Mouse (Mus musculus) CH12.LX (cell line): ENCODE data around the gene Tnik. TPM values are rescaled to one million over a fixed set of nuclear protein-coding genes. Genes with fewer than 3 reads are reported as not detected.

Source experiments
- DNase-seq: peaks from one replicate; pipeline ENCODE4 v3.0.0-alpha.2; 2013; ENCODE audit errors: extremely low read depth
- H3K27ac ChIP-seq: 2 replicates; pipeline ENCODE4 v1.5.1; 2012; ENCODE audit warnings: low read depth, mild to moderate bottlenecking, control low read depth, moderate library complexity; ENCODE audit not compliant: insufficient read depth
- H3K27me3 ChIP-seq: replicated peaks from 2 replicates; pipeline ENCODE3; 2012; ENCODE audit warnings: inconsistent platforms
- H3K36me3 ChIP-seq, 2 experiments: replicated peaks in 1 of 2; 2 replicates each; pipeline versions ENCODE3 to v1.6.1; 2012; ENCODE audit warnings: inconsistent platforms in 1 of 2, low read length in 1 of 2, mild to moderate bottlenecking in 1 of 2, mixed read lengths in 1 of 2, moderate library complexity in 1 of 2; ENCODE audit not compliant: control insufficient read depth in 1 of 2, insufficient read depth in 1 of 2
- H3K4me1 ChIP-seq, 2 experiments: 2 replicates each; pipeline ENCODE4 v1.6.1; 2012; ENCODE audit warnings: inconsistent platforms in 1 of 2, moderate library complexity in 1 of 2; ENCODE audit not compliant: insufficient read depth in 2 of 2, control insufficient read depth in 1 of 2
- H3K4me2 ChIP-seq: 2 replicates; pipeline ENCODE4 v1.6.1; 2012; ENCODE audit warnings: low read depth, mild to moderate bottlenecking, control low read depth; ENCODE audit not compliant: poor library complexity, insufficient read depth, severe bottlenecking
- H3K4me3 ChIP-seq, 3 experiments: fragments of 150-350 bp in 1 of 3; sonication (generic) in 1 of 3; replicated peaks in 1 of 3; 2 replicates each; pipeline versions ENCODE3 to v1.5.1; 2011 to 2012; ENCODE audit warnings: low read depth in 2 of 3, low read length in 2 of 3, mild to moderate bottlenecking in 2 of 3, moderate library complexity in 2 of 3, control low read depth in 1 of 3, improper control_type of control experiment in 1 of 3, inconsistent platforms in 1 of 3, mixed read lengths in 1 of 3; ENCODE audit not compliant: poor library complexity in 1 of 3
- H3K79me2 ChIP-seq: replicated peaks from 2 replicates; pipeline ENCODE4 v1.6.1; 2012; ENCODE audit warnings: mild to moderate bottlenecking, moderate library complexity; ENCODE audit not compliant: control insufficient read depth, poor library complexity, insufficient read depth, severe bottlenecking; ENCODE audit errors: extremely low read depth
- H3K9ac ChIP-seq: 2 replicates; pipeline ENCODE4 v1.6.1; 2012; ENCODE audit warnings: low read depth, mild to moderate bottlenecking, control low read depth, moderate library complexity; ENCODE audit not compliant: insufficient read depth
- H3K9me3 ChIP-seq: replicated peaks from 2 replicates; pipeline ENCODE3; 2012; ENCODE audit warnings: low read length, inconsistent platforms, mixed read lengths
- CHD1 ChIP-seq: IDR thresholded peaks from 2 replicates; pipeline ENCODE4 v1.6.1; 2012; ENCODE audit warnings: low read depth, low read length, improper control_type of control experiment, inconsistent platforms
- HCFC1 ChIP-seq: IDR thresholded peaks from 2 replicates; pipeline ENCODE4 v1.6.1; 2012; ENCODE audit warnings: low read depth, mild to moderate bottlenecking, inconsistent platforms, low read length, improper control_type of control experiment
- IRF4 ChIP-seq: IDR thresholded peaks from 2 replicates; pipeline ENCODE4 v1.6.1; 2014; ENCODE audit warnings: low read depth, mild to moderate bottlenecking, inconsistent platforms, low read length, improper control_type of control experiment
- JUN ChIP-seq: IDR thresholded peaks from 2 replicates; pipeline ENCODE4 v1.6.1; 2011; ENCODE audit warnings: low read depth, mild to moderate bottlenecking, low read length, improper control_type of control experiment, moderate library complexity; ENCODE audit not compliant: insufficient read depth
- JUND ChIP-seq: conservative IDR thresholded peaks from 2 replicates; pipeline ENCODE4 v1.6.1; 2011; ENCODE audit warnings: low read depth, low read length, improper control_type of control experiment
- MAX ChIP-seq: IDR thresholded peaks from 2 replicates; pipeline ENCODE4 v1.6.1; 2011; ENCODE audit warnings: low read length, improper control_type of control experiment
- MEF2A ChIP-seq: IDR thresholded peaks from 2 replicates; pipeline ENCODE4 v1.6.1; 2014; ENCODE audit warnings: low read depth, mild to moderate bottlenecking, inconsistent platforms, low read length, improper control_type of control experiment, borderline replicate concordance
- MXI1 ChIP-seq: IDR thresholded peaks from 2 replicates; pipeline ENCODE4 v1.6.1; 2011; ENCODE audit warnings: mild to moderate bottlenecking, low read depth, low read length, improper control_type of control experiment
- NELFE ChIP-seq: IDR thresholded peaks from 2 replicates; pipeline ENCODE4 v1.6.1; 2011; ENCODE audit warnings: low read depth, low read length, improper control_type of control experiment
- NRF1 ChIP-seq: IDR thresholded peaks from 2 replicates; pipeline ENCODE4 v1.6.1; 2014; ENCODE audit warnings: low read depth, mild to moderate bottlenecking, inconsistent platforms, low read length, improper control_type of control experiment, moderate library complexity
- POLR2AphosphoS2 ChIP-seq: IDR thresholded peaks from 2 replicates; pipeline ENCODE4 v1.6.1; 2011; ENCODE audit warnings: low read depth, low read length, improper control_type of control experiment
- SMC3 ChIP-seq: IDR thresholded peaks from 2 replicates; pipeline ENCODE4 v1.6.1; 2011; ENCODE audit warnings: low read depth, low read length, improper control_type of control experiment
- TCF12 ChIP-seq: IDR thresholded peaks from 2 replicates; pipeline ENCODE4 v1.6.1; 2014; ENCODE audit warnings: low read depth, mild to moderate bottlenecking, inconsistent platforms, low read length, improper control_type of control experiment
- UBTF ChIP-seq: IDR thresholded peaks from 2 replicates; pipeline ENCODE4 v1.6.1; 2012; ENCODE audit warnings: low read depth, mild to moderate bottlenecking, inconsistent platforms, low read length, improper control_type of control experiment, moderate library complexity
- ZMIZ1 ChIP-seq: IDR thresholded peaks from 2 replicates; pipeline ENCODE4 v1.6.1; 2012; ENCODE audit warnings: low read depth, mild to moderate bottlenecking, inconsistent platforms, low read length, improper control_type of control experiment
- dilution Hi-C: fragments of 300-500 bp; cut with MboI; formaldehyde crosslinking; loops from 2 replicates; pipeline ENCODE4 v1.14.3; 2020; ENCODE audit warnings: low sequenced_read_pairs; ENCODE audit not compliant: extremely low pct_unique_long_range_greater_than_20kb, extremely low pct_ligation_motif_present
- in situ Hi-C: fragments of 300-500 bp; cut with MboI; formaldehyde crosslinking; loops from 3 replicates; pipeline ENCODE4 v1.14.3; 2019; ENCODE audit warnings: low sequenced_read_pairs, low pct_ligation_motif_present, low pct_unique_long_range_greater_than_20kb, mixed read lengths
- polyA plus RNA-seq: library from polyadenylated mRNA; unstranded; fragments of >175 nt; gene quantifications from 2 replicates; pipeline ENCODE4 v1.2.1, GENCODE M21; 2012; ENCODE audit warnings: low read depth; ENCODE audit not compliant: insufficient read length
- total RNA-seq, 2 experiments: library from RNA; depleted of rRNA; stranded (reverse); fragments of 300-350 nt in 1 of 2; fragments of >200 nt in 1 of 2; gene quantifications; 2 replicates each; pipeline ENCODE4 v1.2.3; 2012 to 2014

The Tnik gene
- total and polyA plus RNA-seq, 3 experiments = 0.08 TPM; not detected in 2

GRCm38 (mm10) chr3:28697797-28698196, 434.8 kb downstream of the Tnik start, which contains the start of gene Slc2a2:
Slc2a2 (plus strand) TSS chr3:28697903.
- no peak for DNase-seq
- Histone ChIP-seq H3K9ac (no peak within 1 kb of the TSS), H3K36me3 (no peaks in the 10 kb centered on the region), H3K9me3 (peaks cover 71% of the 10 kb centered on the region), H3K4me1 (no peaks in the 10 kb centered on the region), H3K4me2 (no peak within 1 kb of the TSS), H3K4me3 (no peak within 1 kb of the TSS)
- dilution Hi-C loops (no loop called here), in situ Hi-C loops (no loop called here)
- TF ChIP-seq UBTF (no peak), NRF1 (no peak), ZMIZ1 (no peak), IRF4 (no peak)
- TF ChIP-seq, all 38 proteins: peak for 0
- no peaks in the 10 kb centered on the region for H3K79me2 ChIP-seq
- H3K27me3 ChIP-seq = no peaks in the 10 kb centered on the region
- no peak within 1 kb of the TSS for H3K27ac ChIP-seq

GRCm38 (mm10) chr3:28699601-28700000, 436.6 kb downstream of the Tnik start:
- in situ Hi-C loops (no loop called here), dilution Hi-C loops (no loop called here)
- Histone ChIP-seq H3K27ac (no peak overlapping the region), H3K79me2 (no peaks in the 10 kb centered on the region), H3K9ac (no peak overlapping the region), H3K4me1 (no peaks in the 10 kb centered on the region), H3K27me3 (no peaks in the 10 kb centered on the region), H3K4me3 (no peak overlapping the region), H3K36me3 (no peaks in the 10 kb centered on the region), H3K4me2 (no peak overlapping the region), H3K9me3 (peaks cover 66% of the 10 kb centered on the region)
- no peak for TF ChIP-seq SMC3
- no peak for TF ChIP-seq ZMIZ1
- TF ChIP-seq JUND = no peak
- TF ChIP-seq HCFC1 = no peak
- TF ChIP-seq TCF12 = no peak
- TF ChIP-seq MEF2A = no peak
- no peak for TF ChIP-seq NELFE
- no peak for TF ChIP-seq MAX
- TF ChIP-seq POLR2AphosphoS2 = no peak
- no peak for TF ChIP-seq JUN
- no peak for TF ChIP-seq CHD1
- no peak for TF ChIP-seq MXI1
- TF ChIP-seq IRF4 = no peak
- no peak for DNase-seq
